Mouse (Mus musculus): ENCODE measurements around the gene Dach1.

The Dach1 gene

GRCm38 (mm10) chr14:97829865-97830264, 339.7 kb downstream of the Dach1 start:
- no peak for DNase-seq

GRCm38 (mm10) chr14:97814555-97815175, 354.9 kb downstream of the Dach1 start:
- no peak for DNase-seq

- DNase-seq = no peak
Measured at GRCm38 (mm10) chr14:97813557-97813956, 356.0 kb downstream of the Dach1 start.

- DNase-seq = no peak
Measured at GRCm38 (mm10) chr14:97795385-97795952, 374.1 kb downstream of the Dach1 start.

GRCm38 (mm10) chr14:97774135-97774767, 395.3 kb downstream of the Dach1 start:
- DNase-seq = no peak

- DNase-seq = no peak
Measured at GRCm38 (mm10) chr14:97754400-97754799, 415.2 kb downstream of the Dach1 start.

- DNase-seq = no peak
Measured at GRCm38 (mm10) chr14:97753973-97754372, 415.6 kb downstream of the Dach1 start.

GRCm38 (mm10) chr14:97743252-97743651, 426.3 kb downstream of the Dach1 start:
- no peak for DNase-seq

GRCm38 (mm10) chr14:97742785-97743184, 426.8 kb downstream of the Dach1 start:
- no peak for DNase-seq

All from cerebellum, adult 11 months (tissue).